Mouse (Mus musculus) thymus, adult 2 months (tissue): ENCODE results near the gene Cd80.

Experiments
- CTCF ChIP-seq: fragments of 200-500 bp; IDR thresholded peaks from 2 replicates; pipeline ENCODE4 v1.5.1; 2012; ENCODE audit warnings: mild to moderate bottlenecking, control low read depth, low read length, moderate library complexity, borderline replicate concordance; ENCODE audit not compliant: control insufficient read depth, poor library complexity, insufficient read depth; ENCODE audit errors: extremely low read depth
- POLR2A ChIP-seq: fragments of 200-500 bp; IDR thresholded peaks from 2 replicates; pipeline ENCODE4 v1.6.1; 2012; ENCODE audit warnings: mild to moderate bottlenecking, low read length, control low read depth, moderate library complexity; ENCODE audit not compliant: control insufficient read depth, poor library complexity, insufficient read depth; ENCODE audit errors: extremely low read depth

GRCm38 (mm10) chr16:38425374-38425773 lies 30.0 kb upstream of the Cd80 start:
- TF ChIP-seq CTCF (no peak), POLR2A (no peak)
